Mouse (Mus musculus) lung, postnatal 0 days (tissue): ENCODE data around the gene Ccsap.

Experiments
- CTCF ChIP-seq: IDR thresholded peaks from 2 replicates; pipeline ENCODE4 v1.5.1; 2016; ENCODE audit warnings: antibody characterized with exemption, mild to moderate bottlenecking
- EP300 ChIP-seq: IDR thresholded peaks from 2 replicates; pipeline ENCODE4 v1.6.1; 2016; ENCODE audit warnings: antibody characterized with exemption, mild to moderate bottlenecking, control low read depth

DNA sequence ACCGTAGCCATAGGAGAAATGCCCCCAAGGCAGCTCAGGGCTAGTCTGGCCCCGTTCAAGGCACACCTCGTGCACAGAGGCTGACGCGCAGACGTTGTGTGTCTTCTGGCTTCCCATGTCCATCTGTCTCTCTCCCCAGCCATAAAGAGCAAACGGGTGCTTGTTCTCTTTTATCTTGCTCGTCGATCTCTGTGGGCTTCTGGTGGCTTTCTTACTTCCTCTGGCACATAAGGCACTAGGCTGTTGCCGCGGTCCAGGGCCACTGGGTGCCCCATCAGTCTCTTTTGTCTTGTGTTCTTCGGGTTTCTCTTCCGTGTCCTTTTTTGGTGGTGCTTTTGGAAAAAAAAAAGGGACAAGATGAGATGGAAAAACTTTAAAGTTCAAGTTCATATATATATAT is 14.9 kb downstream of the Ccsap start:
- TF ChIP-seq EP300 (no peak), CTCF (no peak)
